ENCODE assay signal across 10 mouse cellular contexts in genomic region chr2:34026566-34027360, GRCm38 (mm10).
A peak's percentile ranks its signal among the peaks of the same experiment; 100 is the strongest.
DNase-seq lines count a peak whose midpoint lies in the region; ATAC-seq lines count a peak whose summit lies in the region.
"Had no signal": no experiment of that assay in that cellular context is flagged by ENCODE, and none has a peak within 500 bp of the region (broad histone marks: within the 10 kb centered on the region; RNA-seq: fewer than 3 reads in every experiment).

No protein-coding gene starts in this region.

- H3K4me1 ChIP-seq in heart, embryonic 12.5 days (replicated peaks), result peaks cover 36% of the 10 kb centered on the region
- peaks cover 33% of the 10 kb centered on the region for H3K4me1 ChIP-seq in hindbrain, embryonic 13.5 days (replicated peaks)
- H3K4me1 ChIP-seq in midbrain, embryonic 11.5 days (ENCODE audit: control insufficient read depth, insufficient read depth, low read length), result peaks cover 19% of the 10 kb centered on the region

- no peak for DNase-seq in heart, postnatal 14 days
- DNase-seq in MEL-GATA-1-ER (ENCODE audit: extremely low read depth, low read depth), result peak; percentile 80
- DNase-seq in midbrain, embryonic 11.5 days (ENCODE audit: low spot score, missing footprints), result peak; percentile 76
- no peak for DNase-seq in cerebellum, adult 11 months
- no peak for DNase-seq in spleen, postnatal 36 days (ENCODE audit: low spot score in 2 of 2)
- DNase-seq in layer of hippocampus, adult 9-11 months, result no peak

- intact Hi-C loops in heart, postnatal 14 days (cut with DNase I), result no loop called here

- peak overlapping the region; percentile 23 for H3K4me2 ChIP-seq in heart, embryonic 12.5 days
- H3K4me2 ChIP-seq in hindbrain, embryonic 13.5 days, result no peak overlapping the region
- H3K4me2 ChIP-seq in midbrain, embryonic 11.5 days, result no peak overlapping the region; the same call in 1 of the 2 replicates
- H3K4me2 ChIP-seq: intestine, embryonic 15.5 days; limb, embryonic 15.5 days had no signal

- no peak; the same call in 1 of the 2 replicates for ATAC-seq in heart, embryonic 12.5 days (ENCODE audit: insufficient number of reproducible peaks, low FRiP score)
- peak; percentile 40 for ATAC-seq in hindbrain, embryonic 13.5 days (ENCODE audit: low FRiP score)
- peak; percentile 41; the same call in 1 of the 2 replicates for ATAC-seq in midbrain, embryonic 11.5 days (ENCODE audit: low FRiP score)
- ATAC-seq: intestine, embryonic 15.5 days had no signal

- H3K9me3 ChIP-seq in heart, embryonic 12.5 days (replicated peaks), result peaks cover 4% of the 10 kb centered on the region
- no peaks in the 10 kb centered on the region for H3K9me3 ChIP-seq in hindbrain, embryonic 13.5 days
- H3K9me3 ChIP-seq in midbrain, embryonic 11.5 days (ENCODE audit: control insufficient read depth, low read length), result peaks cover 2% of the 10 kb centered on the region; the same call in 1 of the 2 replicates
- H3K9me3 ChIP-seq: limb, embryonic 15.5 days had no signal

- H3K9ac ChIP-seq in heart, embryonic 12.5 days, result no peak overlapping the region
- no peak overlapping the region; the same call in 1 of the 2 replicates for H3K9ac ChIP-seq in hindbrain, embryonic 13.5 days
- H3K9ac ChIP-seq in midbrain, embryonic 11.5 days (ENCODE audit: low read length), result no peak overlapping the region
- H3K9ac ChIP-seq: intestine, embryonic 15.5 days; limb, embryonic 15.5 days had no signal

- H3K27ac ChIP-seq in heart, embryonic 12.5 days (ENCODE audit: poor library complexity, severe bottlenecking), result no peak overlapping the region
- H3K27ac ChIP-seq in hindbrain, embryonic 13.5 days, result peak overlapping the region; percentile 78
- H3K27ac ChIP-seq in midbrain, embryonic 11.5 days (ENCODE audit: low read depth, low read length), result no peak overlapping the region
- H3K27ac ChIP-seq: intestine, embryonic 15.5 days; limb, embryonic 15.5 days had no signal

- WGBS in heart, embryonic 12.5 days, result 66% methylated on average over 16 of the region's 16 CpGs
- WGBS in hindbrain, embryonic 13.5 days, result 81% methylated on average over 16 of the region's 16 CpGs
- WGBS in midbrain, embryonic 11.5 days, result 83% methylated on average over 16 of the region's 16 CpGs

- H3K4me3 ChIP-seq in heart, embryonic 12.5 days, result no peak overlapping the region
- no peak overlapping the region for H3K4me3 ChIP-seq in hindbrain, embryonic 13.5 days
- no peak overlapping the region for H3K4me3 ChIP-seq in midbrain, embryonic 11.5 days (ENCODE audit: low read depth, low read length)
- H3K4me3 ChIP-seq: intestine, embryonic 15.5 days; limb, embryonic 15.5 days had no signal

- no peaks in the 10 kb centered on the region for H3K36me3 ChIP-seq in heart, embryonic 12.5 days
- no peaks in the 10 kb centered on the region for H3K36me3 ChIP-seq in hindbrain, embryonic 13.5 days
- no peaks in the 10 kb centered on the region for H3K36me3 ChIP-seq in midbrain, embryonic 11.5 days (ENCODE audit: control insufficient read depth, insufficient read depth, low read length)
- H3K36me3 ChIP-seq: intestine, embryonic 15.5 days; limb, embryonic 15.5 days had no signal

- H3K27me3 ChIP-seq in heart, embryonic 12.5 days (replicated peaks), result no peaks in the 10 kb centered on the region
- no peaks in the 10 kb centered on the region for H3K27me3 ChIP-seq in hindbrain, embryonic 13.5 days
- H3K27me3 ChIP-seq in midbrain, embryonic 11.5 days (ENCODE audit: control insufficient read depth, insufficient read depth, low read length), result no peaks in the 10 kb centered on the region
- H3K27me3 ChIP-seq: intestine, embryonic 15.5 days had no signal

Comparison
In these comparisons a context has a peak if more than half of its experiments do, and no peak if none do; other contexts are left out.
1. DNase-seq: peak in MEL-GATA-1-ER (single experiment) and midbrain, embryonic 11.5 days (single experiment); none in heart, postnatal 14 days (0 of 2), cerebellum, adult 11 months (single experiment), spleen, postnatal 36 days (0 of 2) and layer of hippocampus, adult 9-11 months (single experiment).